Mouse (Mus musculus): ENCODE measurements around the gene Ptar1. TPM values are rescaled to one million over a fixed set of nuclear protein-coding genes. Genes with fewer than 3 reads are reported as not detected.

The Ptar1 gene
- total and polyA plus RNA-seq, 3 experiments: 5.6 to 10.4 (median 7.1) TPM

DNA sequence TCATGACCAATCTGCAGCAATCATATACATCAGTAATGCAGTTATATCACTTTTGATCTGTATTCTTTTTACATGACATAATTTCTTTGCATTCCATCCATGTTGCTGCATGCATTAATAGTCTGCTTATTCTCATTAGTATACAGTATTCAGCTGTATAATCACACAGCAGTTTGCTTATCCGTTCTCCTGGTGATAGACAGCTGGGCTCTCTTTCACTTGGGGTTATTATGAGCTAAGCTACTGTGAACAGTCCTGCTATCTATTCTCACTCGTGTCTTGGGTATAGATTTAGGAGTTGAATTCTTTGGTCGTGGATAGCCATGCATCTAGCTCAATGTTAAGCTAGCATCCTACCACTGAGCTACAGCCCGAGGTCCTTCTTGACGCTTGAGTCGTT is 88.1 kb downstream of the Ptar1 start:
- H3K27me3 ChIP-seq (replicated peaks): no peaks in the 10 kb centered on the region
- no peaks in the 10 kb centered on the region for H3K36me3 ChIP-seq (replicated peaks in 1 of 2; ENCODE audit: control insufficient read depth in 1 of 2, insufficient read depth in 1 of 2, low read length in 1 of 2)
- no peak overlapping the region for H3K9ac ChIP-seq (ENCODE audit: insufficient read depth, low read depth)
- H3K27ac ChIP-seq (ENCODE audit: insufficient read depth, low read depth): no peak overlapping the region
- H3K9me3 ChIP-seq (replicated peaks; ENCODE audit: low read length): no peaks in the 10 kb centered on the region
- DNase-seq (ENCODE audit: extremely low read depth): no peak
- H3K4me2 ChIP-seq (ENCODE audit: insufficient read depth, low read depth, poor library complexity, severe bottlenecking): no peak overlapping the region
- peaks cover 0 to 7% of the 10 kb centered on the region in 2 experiments; a peak in 2 of 4 replicates for H3K4me1 ChIP-seq (ENCODE audit: control insufficient read depth in 1 of 2, insufficient read depth in 2 of 2)
- TF ChIP-seq KAT2A (IDR thresholded peaks at IDR 0.05; ENCODE audit: insufficient replicate concordance, low read length) (no peak), GABPA (IDR thresholded peaks at IDR 0.05; ENCODE audit: insufficient replicate concordance, low read depth, low read length) (no peak), USF2 (conservative IDR thresholded peaks at IDR 0.05; ENCODE audit: low read depth, low read length) (no peak), TBP (conservative IDR thresholded peaks at IDR 0.05; ENCODE audit: low read depth, low read length) (no peak), ZKSCAN1 (IDR thresholded peaks at IDR 0.05; ENCODE audit: borderline replicate concordance, low read depth, low read length) (no peak), POLR2AphosphoS2 (IDR thresholded peaks at IDR 0.05; ENCODE audit: low read depth, low read length) (no peak), POLR2A (IDR thresholded peaks at IDR 0.05; ENCODE audit: low read depth, low read length) (no peak), MEF2A (IDR thresholded peaks at IDR 0.05; ENCODE audit: borderline replicate concordance, low read depth, low read length) (no peak), USF1 (IDR thresholded peaks at IDR 0.05; ENCODE audit: low read depth, low read length) (no peak), PAX5 (IDR thresholded peaks at IDR 0.05; ENCODE audit: low read length) (no peak), ETS1 (conservative IDR thresholded peaks at IDR 0.05; ENCODE audit: low read depth, low read length) (no peak), UBTF (IDR thresholded peaks at IDR 0.05; ENCODE audit: low read depth, low read length) (no peak), JUND (conservative IDR thresholded peaks at IDR 0.05; ENCODE audit: low read depth, low read length) (no peak), E2F4 (IDR thresholded peaks at IDR 0.05; ENCODE audit: insufficient replicate concordance, low read depth, low read length) (no peak), HCFC1 (IDR thresholded peaks at IDR 0.05; ENCODE audit: low read depth, low read length) (no peak), EP300 (IDR thresholded peaks at IDR 0.05; ENCODE audit: low read length) (no peak)
- H3K4me3 ChIP-seq (replicated peaks in 1 of 3; ENCODE audit: low read depth in 2 of 3, low read length in 2 of 3, poor library complexity in 1 of 3): no peak overlapping the region
- in situ Hi-C loops (cut with MboI; ENCODE audit: low pct_ligation_motif_present, low pct_unique_long_range_greater_than_20kb, low sequenced_read_pairs): no loop called here
- dilution Hi-C loops (cut with MboI; ENCODE audit: extremely low pct_ligation_motif_present, extremely low pct_unique_long_range_greater_than_20kb, low sequenced_read_pairs): no loop called here
- no peaks in the 10 kb centered on the region for H3K79me2 ChIP-seq (replicated peaks; ENCODE audit: control insufficient read depth, extremely low read depth, insufficient read depth, poor library complexity, severe bottlenecking)

- no peaks in the 10 kb centered on the region for H3K79me2 ChIP-seq (replicated peaks; ENCODE audit: control insufficient read depth, extremely low read depth, insufficient read depth, poor library complexity, severe bottlenecking)
- dilution Hi-C loops (cut with MboI; ENCODE audit: extremely low pct_ligation_motif_present, extremely low pct_unique_long_range_greater_than_20kb, low sequenced_read_pairs) (no loop called here), in situ Hi-C loops (cut with MboI; ENCODE audit: low pct_ligation_motif_present, low pct_unique_long_range_greater_than_20kb, low sequenced_read_pairs) (no loop called here)
- H3K4me3 ChIP-seq (replicated peaks in 1 of 3; ENCODE audit: low read depth in 2 of 3, low read length in 2 of 3, poor library complexity in 1 of 3): no peak overlapping the region
- no peaks in the 10 kb centered on the region for H3K36me3 ChIP-seq (replicated peaks in 1 of 2; ENCODE audit: control insufficient read depth in 1 of 2, insufficient read depth in 1 of 2, low read length in 1 of 2)
- H3K27me3 ChIP-seq (replicated peaks): no peaks in the 10 kb centered on the region
- peaks cover 2 to 23% of the 10 kb centered on the region in 2 experiments; a peak in 2 of 4 replicates for H3K4me1 ChIP-seq (ENCODE audit: control insufficient read depth in 1 of 2, insufficient read depth in 2 of 2)
- H3K27ac ChIP-seq (ENCODE audit: insufficient read depth, low read depth): no peak overlapping the region
- H3K9me3 ChIP-seq (replicated peaks; ENCODE audit: low read length): no peaks in the 10 kb centered on the region
- TF ChIP-seq JUN (IDR thresholded peaks at IDR 0.05; ENCODE audit: insufficient read depth, low read depth, low read length) (no peak), CHD2 (IDR thresholded peaks at IDR 0.05; ENCODE audit: low read length) (no peak)
- DNase-seq (ENCODE audit: extremely low read depth): no peak
- no peak overlapping the region for H3K9ac ChIP-seq (ENCODE audit: insufficient read depth, low read depth)
- H3K4me2 ChIP-seq (ENCODE audit: insufficient read depth, low read depth, poor library complexity, severe bottlenecking): no peak overlapping the region
Observed at GRCm38 (mm10) chr19:23779130-23779529, 91.9 kb downstream of the Ptar1 start.

Data from CH12.LX (cell line).